Mouse (Mus musculus): ENCODE data around the gene BC048562. TPM values are rescaled to one million over a fixed set of nuclear protein-coding genes. Genes with fewer than 3 reads are reported as not detected.

BC048562 gene
- polyA plus RNA-seq, 1 experiment from 2014 or later: not detected

GRCm38 (mm10) chr9:108462192-108462591 is 25.9 kb downstream of the BC048562 start:
- Histone ChIP-seq H3K27me3 (replicated peaks; ENCODE audit: control insufficient read depth, insufficient read depth, low read length) (0 out of 2 replicates have a peak, but pooled peaks cover 2% of the 10 kb centered on the region), H3K4me1 (replicated peaks; ENCODE audit: control insufficient read depth, insufficient read depth, low read length) (peaks cover 15% of the 10 kb centered on the region), H3K27ac (ENCODE audit: low read length) (no peak overlapping the region), H3K4me3 (replicated peaks; ENCODE audit: low read length) (no peak overlapping the region), H3K9me3 (ENCODE audit: control insufficient read depth, low read length) (no peaks in the 10 kb centered on the region), H3K4me2 (ENCODE audit: low read length) (no peak overlapping the region), H3K9ac (replicated peaks; ENCODE audit: low read depth, low read length) (no peak overlapping the region), H3K36me3 (ENCODE audit: control insufficient read depth, insufficient read depth) (peaks cover 15% of the 10 kb centered on the region)
- 92% methylated on average over 10 of the region's 10 CpGs for WGBS
- no peak for ATAC-seq

- H3K9me3 ChIP-seq (ENCODE audit: control insufficient read depth, low read length): no peaks in the 10 kb centered on the region
- 0 out of 2 replicates have a peak, but pooled peaks cover under 1% of the 10 kb centered on the region for H3K27me3 ChIP-seq (replicated peaks; ENCODE audit: control insufficient read depth, insufficient read depth, low read length)
- H3K4me2 ChIP-seq (ENCODE audit: low read length): no peak overlapping the region
- H3K4me1 ChIP-seq (replicated peaks; ENCODE audit: control insufficient read depth, insufficient read depth, low read length): peaks cover 15% of the 10 kb centered on the region
- no peak overlapping the region for H3K4me3 ChIP-seq (replicated peaks; ENCODE audit: low read length)
- H3K27ac ChIP-seq (ENCODE audit: low read length): no peak overlapping the region
- no peak overlapping the region for H3K9ac ChIP-seq (replicated peaks; ENCODE audit: low read depth, low read length)
- 97% methylated on average over 9 of the region's 9 CpGs for WGBS
- ATAC-seq: no peak
- peaks cover 15% of the 10 kb centered on the region for H3K36me3 ChIP-seq (ENCODE audit: control insufficient read depth, insufficient read depth)
These were observed 27.4 kb downstream of the BC048562 start for GRCm38 (mm10) chr9:108463713-108464112.

- Histone ChIP-seq H3K27me3 (replicated peaks; ENCODE audit: control insufficient read depth, insufficient read depth, low read length) (no peaks in the 10 kb centered on the region), H3K4me3 (replicated peaks; ENCODE audit: low read length) (no peak overlapping the region), H3K9me3 (ENCODE audit: control insufficient read depth, low read length) (no peaks in the 10 kb centered on the region), H3K9ac (replicated peaks; ENCODE audit: low read depth, low read length) (no peak overlapping the region), H3K4me1 (replicated peaks; ENCODE audit: control insufficient read depth, insufficient read depth, low read length) (peaks cover 9% of the 10 kb centered on the region), H3K4me2 (ENCODE audit: low read length) (no peak overlapping the region), H3K27ac (ENCODE audit: low read length) (no peak overlapping the region), H3K36me3 (ENCODE audit: control insufficient read depth, insufficient read depth) (peaks cover 15% of the 10 kb centered on the region)
- ATAC-seq: no peak
- WGBS: 94% methylated on average over 2 of the region's 2 CpGs
These were observed 29.9 kb downstream of the BC048562 start for GRCm38 (mm10) chr9:108466219-108466618.

GRCm38 (mm10) chr9:108469430-108469829 is 33.1 kb downstream of the BC048562 start:
- Histone ChIP-seq H3K4me2 (ENCODE audit: low read length) (no peak overlapping the region), H3K27ac (ENCODE audit: low read length) (no peak overlapping the region), H3K4me1 (replicated peaks; ENCODE audit: control insufficient read depth, insufficient read depth, low read length) (no peaks in the 10 kb centered on the region), H3K36me3 (ENCODE audit: control insufficient read depth, insufficient read depth) (peaks cover 4% of the 10 kb centered on the region), H3K9me3 (ENCODE audit: control insufficient read depth, low read length) (no peaks in the 10 kb centered on the region), H3K27me3 (replicated peaks; ENCODE audit: control insufficient read depth, insufficient read depth, low read length) (no peaks in the 10 kb centered on the region), H3K4me3 (replicated peaks; ENCODE audit: low read length) (no peak overlapping the region), H3K9ac (replicated peaks; ENCODE audit: low read depth, low read length) (no peak overlapping the region)
- 72% methylated on average over 5 of the region's 5 CpGs for WGBS
- no peak for ATAC-seq

- Histone ChIP-seq H3K4me1 (replicated peaks; ENCODE audit: control insufficient read depth, insufficient read depth, low read length) (no peaks in the 10 kb centered on the region), H3K9ac (replicated peaks; ENCODE audit: low read depth, low read length) (no peak overlapping the region), H3K27ac (ENCODE audit: low read length) (no peak overlapping the region), H3K27me3 (replicated peaks; ENCODE audit: control insufficient read depth, insufficient read depth, low read length) (no peaks in the 10 kb centered on the region), H3K36me3 (ENCODE audit: control insufficient read depth, insufficient read depth) (peaks cover 4% of the 10 kb centered on the region), H3K4me3 (replicated peaks; ENCODE audit: low read length) (no peak overlapping the region), H3K9me3 (ENCODE audit: control insufficient read depth, low read length) (no peaks in the 10 kb centered on the region), H3K4me2 (ENCODE audit: low read length) (no peak overlapping the region)
- no peak for ATAC-seq
- WGBS: 80% methylated on average over 4 of the region's 4 CpGs
These were observed 33.6 kb downstream of the BC048562 start for GRCm38 (mm10) chr9:108469845-108470244.

- Histone ChIP-seq H3K9ac (replicated peaks; ENCODE audit: low read depth, low read length) (no peak overlapping the region), H3K36me3 (ENCODE audit: control insufficient read depth, insufficient read depth) (no peaks in the 10 kb centered on the region), H3K27me3 (replicated peaks; ENCODE audit: control insufficient read depth, insufficient read depth, low read length) (no peaks in the 10 kb centered on the region), H3K4me3 (replicated peaks; ENCODE audit: low read length) (no peak overlapping the region), H3K27ac (ENCODE audit: low read length) (no peak overlapping the region), H3K9me3 (ENCODE audit: control insufficient read depth, low read length) (no peaks in the 10 kb centered on the region), H3K4me2 (ENCODE audit: low read length) (no peak overlapping the region), H3K4me1 (replicated peaks; ENCODE audit: control insufficient read depth, insufficient read depth, low read length) (peaks cover 7% of the 10 kb centered on the region)
- no peak for ATAC-seq
- 42% methylated on average over 1 of the region's 1 CpGs for WGBS
These were observed 38.2 kb downstream of the BC048562 start for GRCm38 (mm10) chr9:108474528-108474927.

GRCm38 (mm10) chr9:108478638-108479156 is 42.4 kb downstream of the BC048562 start:
- Histone ChIP-seq H3K9ac (replicated peaks; ENCODE audit: low read depth, low read length) (peak overlapping the region; percentile 3; the same call in 1 of the 2 replicates), H3K27me3 (replicated peaks; ENCODE audit: control insufficient read depth, insufficient read depth, low read length) (no peaks in the 10 kb centered on the region), H3K36me3 (ENCODE audit: control insufficient read depth, insufficient read depth) (no peaks in the 10 kb centered on the region), H3K9me3 (ENCODE audit: control insufficient read depth, low read length) (no peaks in the 10 kb centered on the region), H3K27ac (ENCODE audit: low read length) (no peak overlapping the region), H3K4me1 (replicated peaks; ENCODE audit: control insufficient read depth, insufficient read depth, low read length) (peaks cover 12% of the 10 kb centered on the region), H3K4me2 (ENCODE audit: low read length) (peak overlapping the region; percentile 43), H3K4me3 (replicated peaks; ENCODE audit: low read length) (peak overlapping the region; percentile 32)
- WGBS: 0% methylated on average over 20 of the region's 20 CpGs
- ATAC-seq: peak; percentile 47; the same call in 1 of the 2 replicates

- no peaks in the 10 kb centered on the region for H3K9me3 ChIP-seq (ENCODE audit: control insufficient read depth, low read length)
- no peak overlapping the region for H3K27ac ChIP-seq (ENCODE audit: low read length)
- peak overlapping the region; percentile 32; the same call in 1 of the 2 replicates for H3K4me3 ChIP-seq (replicated peaks; ENCODE audit: low read length)
- H3K36me3 ChIP-seq (ENCODE audit: control insufficient read depth, insufficient read depth): no peaks in the 10 kb centered on the region
- WGBS: 25% methylated on average over 11 of the region's 11 CpGs
- no peaks in the 10 kb centered on the region for H3K27me3 ChIP-seq (replicated peaks; ENCODE audit: control insufficient read depth, insufficient read depth, low read length)
- H3K4me2 ChIP-seq (ENCODE audit: low read length): peak overlapping the region; percentile 43
- H3K4me1 ChIP-seq (replicated peaks; ENCODE audit: control insufficient read depth, insufficient read depth, low read length): peaks cover 12% of the 10 kb centered on the region
- 0 out of 2 replicates have a peak, but pooled peaks have one; percentile 13 for ATAC-seq
- H3K9ac ChIP-seq (replicated peaks; ENCODE audit: low read depth, low read length): no peak overlapping the region
These were observed 43.0 kb downstream of the BC048562 start for GRCm38 (mm10) chr9:108479241-108479640.

- Histone ChIP-seq H3K4me2 (ENCODE audit: low read length) (peak within 1 kb of the TSS; percentile 43), H3K27me3 (replicated peaks; ENCODE audit: control insufficient read depth, insufficient read depth, low read length) (no peaks in the 10 kb centered on the region), H3K4me3 (replicated peaks; ENCODE audit: low read length) (peak within 1 kb of the TSS; percentile 32), H3K9ac (replicated peaks; ENCODE audit: low read depth, low read length) (peak within 1 kb of the TSS; percentile 6), H3K36me3 (ENCODE audit: control insufficient read depth, insufficient read depth) (no peaks in the 10 kb centered on the region), H3K27ac (ENCODE audit: low read length) (no peak within 1 kb of the TSS), H3K9me3 (ENCODE audit: control insufficient read depth, low read length) (no peaks in the 10 kb centered on the region), H3K4me1 (replicated peaks; ENCODE audit: control insufficient read depth, insufficient read depth, low read length) (peaks cover 12% of the 10 kb centered on the region)
- WGBS: 7% methylated on average over 10 of the region's 10 CpGs
- ATAC-seq: peak; percentile 67
These were observed 43.6 kb downstream of the BC048562 start, which contains the start of gene Lamb2 for GRCm38 (mm10) chr9:108479721-108480351. Gene Lamb2 (plus strand): TSS chr9:108479736.

All from forebrain, embryonic 16.5 days (tissue).